Mouse (Mus musculus): ENCODE data around the gene Mettl17. TPM values are rescaled to one million over a fixed set of nuclear protein-coding genes. Genes with fewer than 3 reads are reported as not detected.

Mettl17 gene
- 13.1 and 19.9 TPM in 2 replicates for polyA plus RNA-seq (2015; fragmentation: Nextera tagmentation; extraction: Ambion mirVana)

GRCm38 (mm10) chr14:51884598-51885331 is at the start of gene Mettl17:
Gene Mettl17, plus strand, starts transcription at chr14:51884842.

GRCm38 (mm10) chr14:51853399-51853798 is 31.2 kb upstream of the Mettl17 start, which contains the start of gene Ear6:
Gene Ear6, plus strand, starts transcription at chr14:51853699.

DNA sequence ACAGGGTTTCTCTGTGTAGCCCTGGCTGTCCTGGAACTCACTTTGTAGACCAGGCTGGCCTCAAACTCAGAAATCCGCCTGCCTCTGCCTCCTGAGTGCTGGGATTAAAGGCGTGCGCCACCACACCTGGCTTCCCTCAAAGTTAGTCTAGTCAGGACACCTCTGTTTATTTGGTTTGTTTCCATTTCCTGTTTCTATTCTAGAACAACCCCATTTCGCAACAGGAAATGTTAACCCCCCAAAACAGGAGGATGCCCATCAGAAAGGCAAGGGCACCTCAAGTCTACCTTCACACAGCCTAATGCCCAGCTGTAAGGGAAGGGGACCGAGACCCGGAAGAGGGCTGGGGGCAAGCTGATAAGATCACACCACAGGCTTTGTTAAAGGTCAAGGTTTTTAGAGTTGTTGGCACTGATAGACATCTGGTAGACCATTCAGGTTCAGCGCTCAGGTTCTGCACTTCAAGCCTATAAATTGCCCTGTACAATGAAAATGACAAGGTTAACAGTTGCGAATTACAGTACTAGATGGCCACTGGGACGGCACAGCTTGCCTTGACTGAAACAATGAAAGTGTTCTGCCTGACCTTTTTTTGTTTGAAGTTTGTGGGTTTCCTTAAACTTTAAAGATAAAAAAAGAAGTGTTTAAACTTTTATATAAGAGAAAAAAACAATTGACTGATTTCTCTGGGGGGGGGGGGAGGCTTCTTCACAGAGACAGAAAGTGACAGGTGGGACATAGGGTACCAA is 7.7 kb downstream of the Mettl17 start, which contains the start of gene Slc39a2:
Gene Slc39a2, plus strand, starts transcription at position 699 of the 749 bp plus-strand sequence.

GRCm38 (mm10) chr14:51913960-51914762 is 29.5 kb downstream of the Mettl17 start, which contains the start of gene Ndrg2:
Gene Ndrg2, minus strand, starts transcription at chr14:51914158.

GRCm38 (mm10) chr14:51918125-51918524 is 33.5 kb downstream of the Mettl17 start, which contains the start of gene Tppp2:
Gene Tppp2, plus strand, starts transcription at chr14:51918425.

GRCm38 (mm10) chr14:51922571-51922865 is 37.9 kb downstream of the Mettl17 start, which contains the start of gene Rnase13:
Gene Rnase13, minus strand, starts transcription at chr14:51922773.

Other genes with a start within 250 kb of the Mettl17 start
- gene Gm4181, start 249.2 kb upstream of the Mettl17 start, polyA plus RNA-seq (2015; fragmentation: Nextera tagmentation; extraction: Ambion mirVana), result not detected in 2 replicates
- gene Gm17079, start 189.4 kb upstream of the Mettl17 start, polyA plus RNA-seq (2015; fragmentation: Nextera tagmentation; extraction: Ambion mirVana), result not detected in 2 replicates
- gene Gm5800, start 167.7 kb upstream of the Mettl17 start, polyA plus RNA-seq (2015; fragmentation: Nextera tagmentation; extraction: Ambion mirVana), result not detected in 2 replicates
- gene Ang4, start 111.3 kb upstream of the Mettl17 start, polyA plus RNA-seq (2015; fragmentation: Nextera tagmentation; extraction: Ambion mirVana), result not detected in 2 replicates
- not detected in 2 replicates for gene AY358078, start 84.8 kb upstream of the Mettl17 start, polyA plus RNA-seq (2015; fragmentation: Nextera tagmentation; extraction: Ambion mirVana)
- gene Ear6, start 31.1 kb upstream of the Mettl17 start, polyA plus RNA-seq (2015; fragmentation: Nextera tagmentation; extraction: Ambion mirVana), result 0.16 and 0.51 TPM in 2 replicates
- 0.06 and 0.12 TPM in 2 replicates for gene Slc39a2, start 8.0 kb downstream of the Mettl17 start, polyA plus RNA-seq (2015; fragmentation: Nextera tagmentation; extraction: Ambion mirVana)
- 13.6 and 17.2 TPM in 2 replicates for gene Ndrg2, start 29.3 kb downstream of the Mettl17 start, polyA plus RNA-seq (2015; fragmentation: Nextera tagmentation; extraction: Ambion mirVana)
- not detected in 2 replicates for gene Tppp2, start 33.6 kb downstream of the Mettl17 start, polyA plus RNA-seq (2015; fragmentation: Nextera tagmentation; extraction: Ambion mirVana)
- not detected in 2 replicates for gene Rnase13, start 37.9 kb downstream of the Mettl17 start, polyA plus RNA-seq (2015; fragmentation: Nextera tagmentation; extraction: Ambion mirVana)
- 23.0 and 28.9 TPM in 2 replicates for gene Arhgef40, start 99.9 kb downstream of the Mettl17 start, polyA plus RNA-seq (2015; fragmentation: Nextera tagmentation; extraction: Ambion mirVana)
- gene Tmem253, start 130.8 kb downstream of the Mettl17 start, polyA plus RNA-seq (2015; fragmentation: Nextera tagmentation; extraction: Ambion mirVana), result 0.63 and 0.85 TPM in 2 replicates
- gene Zfp219, start 135.9 kb downstream of the Mettl17 start, polyA plus RNA-seq (2015; fragmentation: Nextera tagmentation; extraction: Ambion mirVana), result 12.1 and 12.5 TPM in 2 replicates
- not detected in 2 replicates for gene Olfr221, start 157.6 kb downstream of the Mettl17 start, polyA plus RNA-seq (2015; fragmentation: Nextera tagmentation; extraction: Ambion mirVana)
- gene Hnrnpc, start 219.2 kb downstream of the Mettl17 start, polyA plus RNA-seq (2015; fragmentation: Nextera tagmentation; extraction: Ambion mirVana), result 248 and 264 TPM in 2 replicates
- gene Rpgrip1, start 225.9 kb downstream of the Mettl17 start, polyA plus RNA-seq (2015; fragmentation: Nextera tagmentation; extraction: Ambion mirVana), result 74.6 and 76.8 TPM in 2 replicates